Mouse (Mus musculus): ENCODE data around the gene Gm10553. TPM values are rescaled to one million over a fixed set of nuclear protein-coding genes. Genes with fewer than 3 reads are reported as not detected.
"Not testable (repeated sequence)": the region's sequence is repeated elsewhere in the genome, so short reads cannot be mapped to it uniquely, and the experiment has no call there.

Gm10553 gene
- polyA plus RNA-seq (2014; fragmentation: Nextera tagmentation; extraction: Ambion mirVana), result not detected in 2 replicates

- not testable (repeated sequence) for H3K4me1 ChIP-seq (ENCODE audit: control insufficient read depth, insufficient read depth, low read length); H3K36me3 ChIP-seq (ENCODE audit: control insufficient read depth, insufficient read depth, low read length); H3K4me2 ChIP-seq (ENCODE audit: low read depth, low read length); H3K9ac ChIP-seq (ENCODE audit: low read depth, low read length); H3K4me3 ChIP-seq (ENCODE audit: low read depth, low read length); H3K27ac ChIP-seq (replicated peaks; ENCODE audit: low read depth, low read length); DNase-seq (ENCODE audit: low spot score); ATAC-seq (ENCODE audit: low read depth); H3K9me3 ChIP-seq (ENCODE audit: control insufficient read depth, low read length); H3K27me3 ChIP-seq (replicated peaks; ENCODE audit: control insufficient read depth, insufficient read depth, low read length)
- 67% methylated on average over 1 of the region's 1 CpGs for WGBS
Measured at GRCm38 (mm10) chr1:85099864-85100263, at the start of gene Gm10553. TSS of gene Gm10553 (plus strand) at chr1:85100164.

GRCm38 (mm10) chr1:85071690-85072089 lies 28.3 kb upstream of the Gm10553 start:
- H3K9ac ChIP-seq (ENCODE audit: low read depth, low read length); DNase-seq (ENCODE audit: low spot score); H3K27me3 ChIP-seq (replicated peaks; ENCODE audit: control insufficient read depth, insufficient read depth, low read length); H3K4me1 ChIP-seq (ENCODE audit: control insufficient read depth, insufficient read depth, low read length); H3K4me2 ChIP-seq (ENCODE audit: low read depth, low read length); H3K27ac ChIP-seq (replicated peaks; ENCODE audit: low read depth, low read length); H3K9me3 ChIP-seq (ENCODE audit: control insufficient read depth, low read length); H3K4me3 ChIP-seq (ENCODE audit: low read depth, low read length); H3K36me3 ChIP-seq (ENCODE audit: control insufficient read depth, insufficient read depth, low read length); ATAC-seq (ENCODE audit: low read depth): not testable (repeated sequence)
- WGBS, result 64% methylated on average over 3 of the region's 3 CpGs

- not testable (repeated sequence) for H3K4me1 ChIP-seq (ENCODE audit: control insufficient read depth, insufficient read depth, low read length); H3K27me3 ChIP-seq (replicated peaks; ENCODE audit: control insufficient read depth, insufficient read depth, low read length); H3K4me3 ChIP-seq (ENCODE audit: low read depth, low read length); H3K9ac ChIP-seq (ENCODE audit: low read depth, low read length); ATAC-seq (ENCODE audit: low read depth); H3K9me3 ChIP-seq (ENCODE audit: control insufficient read depth, low read length); DNase-seq (ENCODE audit: low spot score); H3K27ac ChIP-seq (replicated peaks; ENCODE audit: low read depth, low read length); H3K4me2 ChIP-seq (ENCODE audit: low read depth, low read length); H3K36me3 ChIP-seq (ENCODE audit: control insufficient read depth, insufficient read depth, low read length)
- WGBS, result 69% methylated on average over 3 of the region's 3 CpGs
Measured at GRCm38 (mm10) chr1:85073099-85073498, 26.9 kb upstream of the Gm10553 start.

GRCm38 (mm10) chr1:85084803-85085202 lies 15.2 kb upstream of the Gm10553 start:
- H3K27me3 ChIP-seq (replicated peaks; ENCODE audit: control insufficient read depth, insufficient read depth, low read length); H3K4me2 ChIP-seq (ENCODE audit: low read depth, low read length); H3K4me3 ChIP-seq (ENCODE audit: low read depth, low read length); H3K9ac ChIP-seq (ENCODE audit: low read depth, low read length); H3K27ac ChIP-seq (replicated peaks; ENCODE audit: low read depth, low read length); H3K4me1 ChIP-seq (ENCODE audit: control insufficient read depth, insufficient read depth, low read length); DNase-seq (ENCODE audit: low spot score); ATAC-seq (ENCODE audit: low read depth); H3K9me3 ChIP-seq (ENCODE audit: control insufficient read depth, low read length); H3K36me3 ChIP-seq (ENCODE audit: control insufficient read depth, insufficient read depth, low read length): not testable (repeated sequence)
- WGBS, result 72% methylated on average over 3 of the region's 3 CpGs

GRCm38 (mm10) chr1:85086211-85086610 lies 13.8 kb upstream of the Gm10553 start:
- not testable (repeated sequence) for H3K27me3 ChIP-seq (replicated peaks; ENCODE audit: control insufficient read depth, insufficient read depth, low read length); H3K9me3 ChIP-seq (ENCODE audit: control insufficient read depth, low read length); H3K4me3 ChIP-seq (ENCODE audit: low read depth, low read length); H3K4me1 ChIP-seq (ENCODE audit: control insufficient read depth, insufficient read depth, low read length); H3K27ac ChIP-seq (replicated peaks; ENCODE audit: low read depth, low read length); DNase-seq (ENCODE audit: low spot score); H3K4me2 ChIP-seq (ENCODE audit: low read depth, low read length); ATAC-seq (ENCODE audit: low read depth); H3K9ac ChIP-seq (ENCODE audit: low read depth, low read length); H3K36me3 ChIP-seq (ENCODE audit: control insufficient read depth, insufficient read depth, low read length)
- WGBS, result 67% methylated on average over 1 of the region's 1 CpGs

GRCm38 (mm10) chr1:85092169-85092568 lies 7.8 kb upstream of the Gm10553 start:
- 38% methylated on average over 1 of the region's 3 CpGs for WGBS
- not testable (repeated sequence) for ATAC-seq (ENCODE audit: low read depth); H3K27ac ChIP-seq (replicated peaks; ENCODE audit: low read depth, low read length)

GRCm38 (mm10) chr1:85093011-85093572 lies 6.9 kb upstream of the Gm10553 start:
- ATAC-seq (ENCODE audit: low read depth); H3K27ac ChIP-seq (replicated peaks; ENCODE audit: low read depth, low read length); DNase-seq (ENCODE audit: low spot score); H3K4me1 ChIP-seq (ENCODE audit: control insufficient read depth, insufficient read depth, low read length); H3K27me3 ChIP-seq (replicated peaks; ENCODE audit: control insufficient read depth, insufficient read depth, low read length); H3K9ac ChIP-seq (ENCODE audit: low read depth, low read length); H3K4me3 ChIP-seq (ENCODE audit: low read depth, low read length); H3K9me3 ChIP-seq (ENCODE audit: control insufficient read depth, low read length); H3K36me3 ChIP-seq (ENCODE audit: control insufficient read depth, insufficient read depth, low read length); H3K4me2 ChIP-seq (ENCODE audit: low read depth, low read length): not testable (repeated sequence)
- WGBS, result 83% methylated on average over 6 of the region's 7 CpGs

More at GRCm38 (mm10) chr1:85092169-85092568, 7.8 kb upstream of the Gm10553 start:
- not testable (repeated sequence) for H3K4me2 ChIP-seq (ENCODE audit: low read depth, low read length); H3K9me3 ChIP-seq (ENCODE audit: control insufficient read depth, low read length); H3K4me3 ChIP-seq (ENCODE audit: low read depth, low read length); H3K4me1 ChIP-seq (ENCODE audit: control insufficient read depth, insufficient read depth, low read length); H3K9ac ChIP-seq (ENCODE audit: low read depth, low read length); DNase-seq (ENCODE audit: low spot score); H3K27me3 ChIP-seq (replicated peaks; ENCODE audit: control insufficient read depth, insufficient read depth, low read length); H3K36me3 ChIP-seq (ENCODE audit: control insufficient read depth, insufficient read depth, low read length)

- H3K9ac ChIP-seq (ENCODE audit: low read depth, low read length); H3K9me3 ChIP-seq (ENCODE audit: control insufficient read depth, low read length); H3K4me1 ChIP-seq (ENCODE audit: control insufficient read depth, insufficient read depth, low read length); H3K36me3 ChIP-seq (ENCODE audit: control insufficient read depth, insufficient read depth, low read length); H3K4me3 ChIP-seq (ENCODE audit: low read depth, low read length); H3K4me2 ChIP-seq (ENCODE audit: low read depth, low read length); DNase-seq (ENCODE audit: low spot score); H3K27me3 ChIP-seq (replicated peaks; ENCODE audit: control insufficient read depth, insufficient read depth, low read length); H3K27ac ChIP-seq (replicated peaks; ENCODE audit: low read depth, low read length); ATAC-seq (ENCODE audit: low read depth): not testable (repeated sequence)
- WGBS, result 86% methylated on average over 6 of the region's 7 CpGs
Measured at GRCm38 (mm10) chr1:85099081-85099480, 883 bp upstream of the Gm10553 start.

GRCm38 (mm10) chr1:85101754-85102153 lies 1.8 kb downstream of the Gm10553 start:
- H3K9me3 ChIP-seq (ENCODE audit: control insufficient read depth, low read length); ATAC-seq (ENCODE audit: low read depth); H3K27me3 ChIP-seq (replicated peaks; ENCODE audit: control insufficient read depth, insufficient read depth, low read length); H3K27ac ChIP-seq (replicated peaks; ENCODE audit: low read depth, low read length); H3K36me3 ChIP-seq (ENCODE audit: control insufficient read depth, insufficient read depth, low read length); H3K4me1 ChIP-seq (ENCODE audit: control insufficient read depth, insufficient read depth, low read length); H3K4me2 ChIP-seq (ENCODE audit: low read depth, low read length); DNase-seq (ENCODE audit: low spot score); H3K9ac ChIP-seq (ENCODE audit: low read depth, low read length); H3K4me3 ChIP-seq (ENCODE audit: low read depth, low read length): not testable (repeated sequence)
- 85% methylated on average over 4 of the region's 4 CpGs for WGBS
